Mouse (Mus musculus): ENCODE data around the gene Atcay. TPM values are rescaled to one million over a fixed set of nuclear protein-coding genes. Genes with fewer than 3 reads are reported as not detected.

The Atcay gene
- polyA plus RNA-seq, 1 experiment, result 0.26 TPM

DNA sequence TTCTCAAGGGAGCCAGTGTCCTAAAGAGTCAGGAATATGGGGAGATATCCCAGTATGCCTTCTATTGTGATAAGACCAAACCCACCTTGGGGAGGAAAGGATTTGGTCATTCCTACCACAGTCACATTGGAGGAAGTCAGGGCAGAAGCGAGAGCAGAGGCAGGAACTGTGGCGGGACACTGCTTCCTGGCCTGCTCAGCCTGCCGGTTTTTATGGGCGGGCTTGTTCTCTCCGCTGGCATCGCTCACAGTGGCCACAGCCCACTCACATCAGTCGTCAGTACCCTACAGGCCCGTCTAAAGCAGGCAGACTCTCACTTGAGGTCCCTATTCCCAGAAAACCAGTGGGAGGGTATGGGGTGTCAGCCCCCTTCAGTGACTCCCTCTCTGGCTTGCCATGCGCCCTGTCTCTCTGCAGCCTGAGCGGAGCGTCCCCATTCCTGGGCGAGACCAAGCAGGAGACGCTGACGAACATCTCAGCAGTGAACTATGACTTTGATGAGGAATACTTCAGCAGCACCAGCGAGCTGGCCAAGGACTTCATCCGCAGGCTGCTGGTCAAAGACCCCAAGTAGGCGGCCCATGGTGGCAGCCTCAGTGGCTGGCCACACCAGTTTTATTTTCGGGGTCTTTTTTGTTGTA is 39.2 kb downstream of the Atcay start:
- Histone ChIP-seq H3K4me1 (ENCODE audit: control insufficient read depth, insufficient read depth, low read length) (peaks cover 43% of the 10 kb centered on the region), H3K27ac (ENCODE audit: control insufficient read depth, insufficient read depth, low read depth, low read length) (no peak overlapping the region; the same call in 1 of the 2 replicates), H3K36me3 (ENCODE audit: control insufficient read depth, insufficient read depth, low read length) (no peaks in the 10 kb centered on the region), H3K27me3 (ENCODE audit: control insufficient read depth, insufficient read depth, low read length) (no peaks in the 10 kb centered on the region), H3K4me3 (ENCODE audit: control insufficient read depth, low read depth, low read length) (peak overlapping the region; percentile 7)
- no peak for TF ChIP-seq POLR2A (IDR thresholded peaks at IDR 0.05; ENCODE audit: control insufficient read depth, low read depth, low read length)
- no peak for TF ChIP-seq CTCF (IDR thresholded peaks at IDR 0.05; ENCODE audit: control insufficient read depth, insufficient read depth, insufficient replicate concordance, low read depth, low read length)

DNA sequence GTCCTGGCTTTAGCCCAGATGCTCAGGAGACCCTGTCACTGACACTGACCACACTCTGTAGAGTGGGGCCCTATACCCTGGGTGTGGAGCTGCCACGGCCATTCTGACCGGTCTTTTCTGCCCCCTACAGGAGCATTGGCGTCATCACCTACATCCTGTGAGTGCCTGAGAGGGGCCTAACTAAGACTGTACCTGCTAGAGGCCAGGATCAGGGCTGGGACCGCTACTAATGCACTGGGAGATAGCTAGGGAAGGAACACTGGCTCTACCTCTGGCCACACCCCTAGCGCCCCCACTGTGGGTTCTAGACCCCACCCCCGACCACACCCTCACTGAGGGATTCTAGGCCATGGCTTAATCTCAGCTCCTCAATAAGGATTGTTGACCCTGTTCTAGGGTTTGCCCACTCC is 39.7 kb downstream of the Atcay start:
- no peak for TF ChIP-seq POLR2A (IDR thresholded peaks at IDR 0.05; ENCODE audit: control insufficient read depth, low read depth, low read length)
- TF ChIP-seq CTCF (IDR thresholded peaks at IDR 0.05; ENCODE audit: control insufficient read depth, insufficient read depth, insufficient replicate concordance, low read depth, low read length), result no peak; the same call in 1 of the 2 replicates
- H3K4me1 ChIP-seq (ENCODE audit: control insufficient read depth, insufficient read depth, low read length), result peaks cover 43% of the 10 kb centered on the region
- no peak overlapping the region; the same call in none of the 2 replicates for H3K4me3 ChIP-seq (ENCODE audit: control insufficient read depth, low read depth, low read length)
- no peaks in the 10 kb centered on the region for H3K27me3 ChIP-seq (ENCODE audit: control insufficient read depth, insufficient read depth, low read length)
- no peaks in the 10 kb centered on the region for H3K36me3 ChIP-seq (ENCODE audit: control insufficient read depth, insufficient read depth, low read length)
- H3K27ac ChIP-seq (ENCODE audit: control insufficient read depth, insufficient read depth, low read depth, low read length), result no peak overlapping the region

- Histone ChIP-seq H3K27me3 (ENCODE audit: control insufficient read depth, insufficient read depth, low read length) (no peaks in the 10 kb centered on the region), H3K4me1 (ENCODE audit: control insufficient read depth, insufficient read depth, low read length) (peaks cover 42% of the 10 kb centered on the region), H3K4me3 (ENCODE audit: control insufficient read depth, low read depth, low read length) (no peak overlapping the region; the same call in none of the 2 replicates), H3K36me3 (ENCODE audit: control insufficient read depth, insufficient read depth, low read length) (no peaks in the 10 kb centered on the region), H3K27ac (ENCODE audit: control insufficient read depth, insufficient read depth, low read depth, low read length) (no peak overlapping the region)
- TF ChIP-seq POLR2A (IDR thresholded peaks at IDR 0.05; ENCODE audit: control insufficient read depth, low read depth, low read length) (no peak), CTCF (IDR thresholded peaks at IDR 0.05; ENCODE audit: control insufficient read depth, insufficient read depth, insufficient replicate concordance, low read depth, low read length) (peak; percentile 74; the same call in 1 of the 2 replicates)
These were observed 40.3 kb downstream of the Atcay start for GRCm38 (mm10) chr10:81190236-81190911.

DNA sequence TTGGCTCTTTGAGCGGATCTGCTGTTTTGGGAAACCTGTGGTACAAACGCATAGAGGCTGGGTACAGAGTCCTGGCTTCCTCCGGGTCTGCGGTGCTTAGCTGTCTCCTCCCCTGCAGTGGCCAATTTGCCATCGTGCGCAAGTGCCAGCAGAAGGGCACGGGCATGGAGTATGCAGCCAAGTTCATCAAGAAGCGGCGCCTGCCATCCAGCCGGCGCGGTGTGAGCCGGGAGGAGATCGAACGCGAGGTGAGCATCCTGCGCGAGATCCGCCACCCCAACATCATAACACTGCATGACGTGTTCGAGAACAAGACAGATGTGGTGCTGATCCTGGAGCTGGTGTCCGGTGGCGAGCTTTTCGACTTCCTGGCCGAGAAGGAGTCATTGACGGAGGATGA is 40.8 kb downstream of the Atcay start:
- no peak for TF ChIP-seq CTCF (IDR thresholded peaks at IDR 0.05; ENCODE audit: control insufficient read depth, insufficient read depth, insufficient replicate concordance, low read depth, low read length)
- no peak for TF ChIP-seq POLR2A (IDR thresholded peaks at IDR 0.05; ENCODE audit: control insufficient read depth, low read depth, low read length)
- peaks cover 38% of the 10 kb centered on the region for H3K4me1 ChIP-seq (ENCODE audit: control insufficient read depth, insufficient read depth, low read length)
- no peaks in the 10 kb centered on the region for H3K27me3 ChIP-seq (ENCODE audit: control insufficient read depth, insufficient read depth, low read length)
- no peak overlapping the region; the same call in none of the 2 replicates for H3K4me3 ChIP-seq (ENCODE audit: control insufficient read depth, low read depth, low read length)
- H3K36me3 ChIP-seq (ENCODE audit: control insufficient read depth, insufficient read depth, low read length), result no peaks in the 10 kb centered on the region
- no peak overlapping the region for H3K27ac ChIP-seq (ENCODE audit: control insufficient read depth, insufficient read depth, low read depth, low read length)

GRCm38 (mm10) chr10:81187161-81187560 is 43.5 kb downstream of the Atcay start:
- H3K27me3 ChIP-seq (ENCODE audit: control insufficient read depth, insufficient read depth, low read length), result no peaks in the 10 kb centered on the region
- no peak for TF ChIP-seq POLR2A (IDR thresholded peaks at IDR 0.05; ENCODE audit: control insufficient read depth, low read depth, low read length)
- no peaks in the 10 kb centered on the region for H3K36me3 ChIP-seq (ENCODE audit: control insufficient read depth, insufficient read depth, low read length)
- no peak overlapping the region for H3K4me3 ChIP-seq (ENCODE audit: control insufficient read depth, low read depth, low read length)
- peaks cover 33% of the 10 kb centered on the region for H3K4me1 ChIP-seq (ENCODE audit: control insufficient read depth, insufficient read depth, low read length)
- no peak overlapping the region for H3K27ac ChIP-seq (ENCODE audit: control insufficient read depth, insufficient read depth, low read depth, low read length)

DNA sequence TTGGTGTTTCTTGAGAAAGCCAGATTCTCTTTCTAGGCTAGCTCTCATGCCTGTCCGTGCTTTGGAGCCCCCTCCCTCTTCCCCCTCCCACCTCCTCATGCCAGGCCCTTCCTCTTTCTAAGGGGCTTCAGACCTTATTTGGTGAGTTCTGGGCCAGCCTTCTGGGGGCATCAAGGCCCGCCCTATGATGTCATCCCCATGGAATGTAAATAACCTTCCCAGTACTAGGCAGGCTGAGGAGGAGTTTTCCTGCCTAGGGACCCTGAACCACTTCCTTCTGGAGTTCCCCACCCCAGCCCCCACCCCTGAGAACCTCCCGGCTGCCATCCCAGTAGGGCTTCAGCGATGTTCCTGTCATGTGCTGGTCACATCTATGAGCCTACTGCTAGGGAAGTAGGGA is 45.9 kb downstream of the Atcay start:
- no peak overlapping the region for H3K4me3 ChIP-seq (ENCODE audit: control insufficient read depth, low read depth, low read length)
- H3K4me1 ChIP-seq (ENCODE audit: control insufficient read depth, insufficient read depth, low read length), result peaks cover 13% of the 10 kb centered on the region
- no peaks in the 10 kb centered on the region; the same call in 1 of the 2 replicates for H3K36me3 ChIP-seq (ENCODE audit: control insufficient read depth, insufficient read depth, low read length)
- H3K27me3 ChIP-seq (ENCODE audit: control insufficient read depth, insufficient read depth, low read length), result no peaks in the 10 kb centered on the region
- TF ChIP-seq CTCF (IDR thresholded peaks at IDR 0.05; ENCODE audit: control insufficient read depth, insufficient read depth, insufficient replicate concordance, low read depth, low read length), result no peak
- TF ChIP-seq POLR2A (IDR thresholded peaks at IDR 0.05; ENCODE audit: control insufficient read depth, low read depth, low read length), result no peak
- no peak overlapping the region for H3K27ac ChIP-seq (ENCODE audit: control insufficient read depth, insufficient read depth, low read depth, low read length)

GRCm38 (mm10) chr10:81183805-81184204 is 46.8 kb downstream of the Atcay start, which contains the start of gene 4930442H23Rik:
Gene 4930442H23Rik (minus strand): TSS chr10:81183849.
- Histone ChIP-seq H3K27ac (ENCODE audit: control insufficient read depth, insufficient read depth, low read depth, low read length) (peak within 1 kb of the TSS; percentile 75), H3K4me1 (ENCODE audit: control insufficient read depth, insufficient read depth, low read length) (peaks cover 10% of the 10 kb centered on the region), H3K4me3 (ENCODE audit: control insufficient read depth, low read depth, low read length) (peak within 1 kb of the TSS; percentile 84), H3K27me3 (ENCODE audit: control insufficient read depth, insufficient read depth, low read length) (no peaks in the 10 kb centered on the region), H3K36me3 (ENCODE audit: control insufficient read depth, insufficient read depth, low read length) (no peaks in the 10 kb centered on the region; the same call in none of the 2 replicates)
- TF ChIP-seq CTCF (IDR thresholded peaks at IDR 0.05; ENCODE audit: control insufficient read depth, insufficient read depth, insufficient replicate concordance, low read depth, low read length) (no peak), POLR2A (IDR thresholded peaks at IDR 0.05; ENCODE audit: control insufficient read depth, low read depth, low read length) (no peak)

Data from testis, adult 2 months (tissue).